1 mouse cellular context compared by ENCODE assay signal in the genomic region with DNA sequence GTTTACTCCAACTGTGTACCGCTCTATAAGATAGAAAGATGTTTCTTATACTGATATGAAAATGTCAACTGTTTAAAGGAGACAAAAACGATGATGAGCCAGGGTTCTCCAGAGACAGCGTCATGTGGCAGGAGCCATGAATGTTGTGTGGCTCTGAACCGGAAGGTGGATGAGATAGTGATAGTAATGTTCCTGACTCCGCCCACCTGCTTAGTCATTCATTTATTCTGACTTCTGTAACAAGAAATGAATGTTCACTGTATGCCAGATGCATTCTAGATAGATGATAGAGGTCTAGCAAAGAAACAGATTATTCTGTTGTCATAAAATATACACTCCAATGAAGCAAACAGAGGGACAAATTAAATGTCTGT.
TF ChIP-seq lines count a peak whose summit lies in the region.

No protein-coding gene starts in this region.

TF ChIP-seq in MEL, 35 proteins besides CTCF, POLR2A, EP300 and RAD21 (continued from another document):
- no peak; the same call in 1 of the 2 replicates for TF ChIP-seq ZC3H11A (IDR thresholded peaks at IDR 0.05; ENCODE audit: low read depth, low read length)
- peak; percentile 64 for TF ChIP-seq USF1 (IDR thresholded peaks at IDR 0.05; ENCODE audit: low read depth, low read length)
- peak; percentile 58 for TF ChIP-seq ETS1 (IDR thresholded peaks at IDR 0.05; ENCODE audit: low read depth, low read length)
- TF ChIP-seq MAX (IDR thresholded peaks at IDR 0.05; ENCODE audit: low read length) = 0 out of 2 replicates have a peak, but pooled peaks have one; percentile 29
- TF ChIP-seq E2F4 (IDR thresholded peaks at IDR 0.05; ENCODE audit: borderline replicate concordance, low read depth, low read length) = no peak
- TF ChIP-seq MAFK (IDR thresholded peaks at IDR 0.05; ENCODE audit: borderline replicate concordance, low read depth, low read length) = no peak
- TF ChIP-seq UBTF (IDR thresholded peaks at IDR 0.05; ENCODE audit: borderline replicate concordance, insufficient read depth, low read depth, low read length) = no peak
- no peak for TF ChIP-seq USF2 (IDR thresholded peaks at IDR 0.05; ENCODE audit: borderline replicate concordance in 1 of 2, insufficient read depth in 1 of 2, low read depth in 1 of 2, low read length in 2 of 2)
- no peak for TF ChIP-seq SMC3 (IDR thresholded peaks at IDR 0.05; ENCODE audit: low read depth, low read length)
- no peak for TF ChIP-seq JUND (IDR thresholded peaks at IDR 0.05; ENCODE audit: low read depth, low read length)
- TF ChIP-seq MYC (IDR thresholded peaks at IDR 0.05; ENCODE audit: low read depth, low read length) = no peak
TF ChIP-seq in MEL: peak in this region for 8.
